Mouse (Mus musculus) kidney, adult 11 months (tissue): Measurements from ENCODE around the gene Morc4.

Source experiments
- DNase-seq: peaks from one replicate; pipeline ENCODE4 v3.0.0; 2022

Gene Morc4

GRCm38 (mm10) chrX:139803028-139803427 is 68.4 kb downstream of the Morc4 start:
- no peak for DNase-seq

DNA sequence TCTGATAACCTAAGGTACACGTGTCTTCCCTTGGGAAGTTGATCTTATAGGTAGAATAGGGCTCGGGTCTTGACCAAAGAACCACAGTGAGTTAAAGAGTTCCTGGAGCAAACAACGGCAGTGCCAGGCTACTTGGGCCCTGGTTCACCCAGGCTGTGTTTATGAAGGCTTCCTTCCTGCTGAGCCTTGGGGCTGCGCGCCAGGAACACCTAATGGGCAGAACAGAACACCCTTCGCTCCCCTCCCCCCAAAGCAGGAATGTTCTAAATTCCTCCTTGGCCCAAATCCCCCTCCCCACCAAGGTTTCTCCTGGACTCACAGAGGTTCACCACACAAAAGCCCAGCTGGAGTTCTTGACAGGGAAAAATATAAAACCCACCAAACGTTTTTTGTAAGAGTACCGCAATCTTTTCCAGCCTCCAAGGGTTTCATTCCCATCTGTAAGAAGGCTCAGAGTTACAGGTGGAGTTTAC is 71.0 kb downstream of the Morc4 start, which contains the start of gene Cldn2:
Gene Cldn2, plus strand, starts transcription at position 423 of the 473 bp plus-strand sequence.
- DNase-seq, result no peak

DNA sequence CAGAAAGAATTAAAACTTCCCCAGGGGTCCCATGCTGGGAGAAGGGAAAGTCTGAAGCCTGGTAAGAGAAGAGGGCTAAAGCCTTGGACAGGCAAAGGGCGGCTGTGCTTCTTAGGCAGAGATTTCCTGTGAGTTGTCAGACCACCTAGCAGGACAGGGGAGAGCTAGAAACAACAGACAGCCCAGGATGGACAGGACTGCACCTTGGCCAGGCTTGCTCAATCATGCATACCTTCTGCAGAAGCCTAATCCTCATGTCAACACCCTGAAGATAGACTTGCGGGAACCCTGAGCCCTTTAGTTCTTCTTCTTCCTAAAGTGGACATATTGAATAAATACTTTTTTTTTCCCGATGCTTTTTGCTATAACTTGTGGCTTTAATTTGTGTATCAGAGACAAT is 71.5 kb downstream of the Morc4 start:
- DNase-seq, result no peak

DNA sequence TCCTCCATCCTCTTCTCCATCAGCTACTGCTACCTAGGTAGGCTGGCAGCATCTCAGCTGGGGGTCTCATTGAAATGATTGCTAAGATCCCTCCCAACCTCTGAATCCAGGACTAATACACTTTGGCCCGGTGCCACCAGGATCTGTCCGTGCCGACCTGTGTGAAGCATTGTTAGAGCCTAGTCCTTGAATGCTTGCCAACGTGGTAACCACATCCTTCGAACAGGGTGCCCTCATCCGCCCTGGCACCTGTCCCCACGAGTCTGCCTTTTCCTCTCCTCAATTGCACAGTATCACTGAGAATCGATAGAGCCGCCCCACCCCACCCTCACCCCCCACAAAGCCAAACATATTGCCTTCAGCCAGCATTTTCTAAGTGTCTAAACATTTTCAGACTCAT is 73.6 kb downstream of the Morc4 start:
- DNase-seq, result no peak

DNA sequence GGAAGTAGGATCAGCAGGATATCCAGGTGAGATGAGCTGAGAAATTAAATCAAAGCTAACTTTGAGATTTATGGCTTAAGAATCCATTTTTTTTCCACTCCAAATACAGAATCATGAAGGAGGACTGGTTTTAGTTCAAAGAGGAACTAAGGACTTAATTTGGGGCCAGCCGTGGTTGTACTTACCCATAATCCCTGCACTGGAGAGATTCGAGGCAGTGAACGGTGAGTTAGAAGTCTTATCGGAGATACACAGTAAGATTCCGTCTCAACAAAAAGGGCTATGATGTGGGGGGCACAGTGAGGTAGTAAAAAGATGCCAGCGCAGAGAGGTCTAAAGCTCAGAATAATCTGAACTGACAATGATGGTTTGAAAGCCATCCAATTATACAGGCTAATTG is 75.4 kb downstream of the Morc4 start:
- no peak for DNase-seq

- DNase-seq, result no peak
Measured at GRCm38 (mm10) chrX:139794072-139794845, 77.2 kb downstream of the Morc4 start.

DNA sequence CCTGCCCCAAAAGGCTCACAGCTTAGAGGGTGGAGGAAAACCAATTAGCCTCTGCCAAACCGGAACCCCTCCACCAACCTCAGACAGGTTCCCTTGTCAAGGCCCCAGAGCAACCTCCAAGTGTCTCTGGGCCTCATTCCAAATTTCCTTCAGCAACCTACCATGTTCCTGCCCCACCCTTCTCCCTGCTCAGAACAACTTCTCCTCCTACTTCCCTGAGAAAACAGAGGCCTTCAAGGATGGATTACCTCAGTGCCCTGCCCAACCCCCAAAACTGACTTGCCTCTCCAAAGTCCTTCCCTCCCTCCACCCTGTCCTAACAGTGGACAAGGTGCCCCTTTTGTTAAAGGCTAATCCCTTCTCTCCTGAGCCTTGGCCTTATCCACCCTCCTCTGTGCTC is 85.7 kb downstream of the Morc4 start:
- peak; percentile 75 for DNase-seq

DNA sequence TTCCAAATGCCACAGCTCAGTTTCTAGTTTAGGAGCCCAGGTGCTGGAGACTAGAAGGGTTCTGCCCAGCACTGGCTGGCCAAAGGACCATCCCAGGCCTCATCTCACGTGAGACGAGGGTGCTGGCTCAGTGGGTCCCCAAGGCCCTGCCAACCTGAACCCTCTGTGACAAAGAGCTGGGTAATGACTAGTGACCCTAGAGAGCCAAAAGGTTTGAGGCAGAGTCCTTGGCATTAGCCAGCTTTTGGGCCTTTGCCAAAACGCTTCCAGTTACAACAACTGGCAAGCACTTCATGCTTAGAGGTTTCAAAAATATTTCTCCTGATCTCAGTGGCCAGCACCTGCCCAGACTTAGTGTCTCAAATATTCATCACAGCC is 88.4 kb downstream of the Morc4 start:
- DNase-seq, result peak; percentile 51

- no peak for DNase-seq
Measured at GRCm38 (mm10) chrX:139782278-139783044, 89.0 kb downstream of the Morc4 start, which contains the start of gene Ripply1. TSS of gene Ripply1 (minus strand) at chrX:139782353.

GRCm38 (mm10) chrX:139781563-139781962 is 89.9 kb downstream of the Morc4 start:
- DNase-seq, result no peak

DNA sequence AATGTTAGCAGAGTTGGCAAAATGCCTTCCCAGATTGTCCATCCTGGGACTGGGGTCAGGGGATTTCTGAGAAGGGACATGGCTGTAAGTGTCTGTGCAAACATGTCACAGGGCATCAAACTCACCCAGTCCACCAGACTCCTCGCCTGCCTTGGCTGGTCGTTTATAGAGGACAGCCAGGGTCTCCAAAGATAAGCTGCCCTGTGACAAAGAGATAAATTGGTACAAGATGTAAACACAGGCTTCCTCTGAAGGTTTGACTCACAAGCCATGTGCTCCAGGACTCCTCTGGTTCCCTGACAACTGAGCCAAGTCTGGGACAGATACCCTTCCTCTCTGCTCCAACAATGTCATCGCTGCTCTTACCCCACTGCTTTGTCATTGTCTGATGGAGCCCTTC is 90.5 kb downstream of the Morc4 start:
- no peak for DNase-seq

GRCm38 (mm10) chrX:139779401-139779800 is 92.1 kb downstream of the Morc4 start:
- DNase-seq, result no peak

- DNase-seq, result no peak
Measured at GRCm38 (mm10) chrX:139778886-139779285, 92.6 kb downstream of the Morc4 start.

- DNase-seq, result peak; percentile 37
Measured at GRCm38 (mm10) chrX:139777357-139777756, 94.1 kb downstream of the Morc4 start.

DNA sequence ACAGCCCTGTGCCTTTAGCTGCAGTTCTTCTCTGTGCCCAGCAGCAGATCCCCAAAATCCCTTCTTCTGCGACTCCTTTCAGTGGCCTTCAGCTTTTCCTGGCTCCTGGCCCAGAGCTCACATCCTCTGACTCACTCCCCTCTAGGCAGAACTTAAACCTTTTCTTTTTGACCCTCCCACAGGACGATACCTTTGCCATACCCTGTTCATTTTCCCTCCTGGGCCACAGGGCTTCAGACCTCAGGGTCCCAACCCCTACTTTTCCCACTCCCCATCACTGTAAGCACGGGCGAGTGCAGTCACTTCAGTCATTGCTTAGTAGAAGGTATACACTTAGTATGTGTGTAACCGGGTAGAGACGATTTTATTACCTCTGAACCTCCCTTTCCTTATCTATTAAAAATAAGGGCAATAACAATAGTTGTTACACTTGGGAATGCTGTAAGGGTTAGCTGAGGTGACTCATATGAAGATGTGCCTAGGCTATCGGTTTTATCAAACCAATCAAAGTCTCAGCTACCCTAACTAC is 96.3 kb downstream of the Morc4 start:
- DNase-seq, result no peak

GRCm38 (mm10) chrX:139774309-139775083 is 97.0 kb downstream of the Morc4 start:
- DNase-seq, result no peak
